Mouse (Mus musculus) intestine, postnatal 0 days (tissue): ENCODE results near the gene Olfr1350. TPM values are rescaled to one million over a fixed set of nuclear protein-coding genes. Genes with fewer than 3 reads are reported as not detected.

Source experiments
- ATAC-seq: fragments of 200-750 bp; cut with Nextera tagmentation; 2 replicates; pipeline ENCODE4 v1.8.0; 2017; ENCODE audit warnings: mild to moderate bottlenecking, moderate TSS enrichment, moderate library complexity
- H3K27ac ChIP-seq: fragments of 300-500 bp; sonication (generic); 2 replicates; pipeline ENCODE4 v1.5.1; 2014; ENCODE audit warnings: mild to moderate bottlenecking, low read depth, low read length, moderate library complexity
- H3K27me3 ChIP-seq: fragments of 300-500 bp; sonication (generic); replicated peaks from 2 replicates; pipeline ENCODE4 v1.6.1; 2014; ENCODE audit warnings: low read length, mixed read lengths; ENCODE audit not compliant: control insufficient read depth, insufficient read depth
- H3K36me3 ChIP-seq: fragments of 300-500 bp; sonication (generic); 2 replicates; pipeline ENCODE4 v1.6.1; 2014; ENCODE audit warnings: mild to moderate bottlenecking, moderate library complexity; ENCODE audit not compliant: control insufficient read depth, insufficient read depth
- H3K4me1 ChIP-seq: fragments of 300-500 bp; sonication (generic); replicated peaks from 2 replicates; pipeline ENCODE4 v1.6.1; 2014; ENCODE audit warnings: antibody characterized with exemption, low read length, mixed read lengths; ENCODE audit not compliant: control insufficient read depth, insufficient read depth
- H3K4me2 ChIP-seq: fragments of 300-500 bp; sonication (generic); replicated peaks from 2 replicates; pipeline ENCODE4 v1.6.1; 2014; ENCODE audit warnings: low read depth, mild to moderate bottlenecking, moderate library complexity
- H3K4me3 ChIP-seq: fragments of 300-500 bp; sonication (generic); 2 replicates; pipeline ENCODE4 v1.5.1; 2014; ENCODE audit warnings: low read depth, low read length
- H3K9ac ChIP-seq: fragments of 300-500 bp; sonication (generic); 2 replicates; pipeline ENCODE4 v1.6.1; 2014; ENCODE audit warnings: mild to moderate bottlenecking, low read depth, low read length
- H3K9me3 ChIP-seq: fragments of 300-500 bp; sonication (generic); 2 replicates; pipeline ENCODE4 v1.6.1; 2016; ENCODE audit warnings: mixed run types; ENCODE audit not compliant: control insufficient read depth
- CTCF ChIP-seq: sonication (generic); IDR thresholded peaks from 2 replicates; pipeline ENCODE4 v1.5.1; 2016; ENCODE audit warnings: low read depth, mild to moderate bottlenecking, control low read depth, antibody characterized with exemption, moderate library complexity
- WGBS: fragments of 180-500 bp; shearing (Covaris S2); extraction: QIAGEN DNeasy Blood & Tissue Kit; methylation state at CpG from one replicate; pipeline ENCODE4 v1.1.7; 2014; 5-methylcytosine and 5-hydroxymethylcytosine counted together
- polyA plus RNA-seq: library from polyadenylated mRNA; unstranded; fragments of >200 nt; fragmentation: Nextera tagmentation; extraction: Ambion mirVana; gene quantifications from 2 replicates; pipeline ENCODE4 v1.2.1, GENCODE M21; 2015

Olfr1350 gene
- polyA plus RNA-seq, 1 experiment from 2014 or later, result not detected

DNA sequence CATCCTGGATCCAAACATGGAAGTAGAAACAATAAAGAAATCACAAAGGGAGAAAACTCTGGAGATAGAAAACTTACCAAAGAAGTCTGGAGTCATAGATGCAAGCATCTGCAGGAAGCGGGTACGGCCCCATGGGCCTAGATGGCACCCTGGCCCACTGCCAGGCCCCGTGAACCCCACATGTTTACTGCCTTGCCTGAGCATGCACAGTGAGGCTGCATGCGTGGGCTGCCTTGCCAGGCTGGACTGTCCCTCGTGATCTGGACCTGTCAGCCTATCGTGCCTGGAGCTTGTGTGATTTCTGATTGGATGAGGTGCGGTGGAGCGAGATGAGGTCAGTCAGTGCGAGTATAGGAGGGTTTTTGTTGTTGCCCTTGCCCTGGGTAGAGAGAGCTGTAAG lies 38.7 kb downstream of the Olfr1350 start:
- WGBS, result 85% methylated on average over 9 of the region's 9 CpGs
- no peak for ATAC-seq
- Histone ChIP-seq H3K4me1 (no peaks in the 10 kb centered on the region), H3K4me3 (no peak overlapping the region), H3K4me2 (no peak overlapping the region), H3K36me3 (no peaks in the 10 kb centered on the region), H3K27me3 (no peaks in the 10 kb centered on the region), H3K27ac (no peak overlapping the region), H3K9ac (no peak overlapping the region), H3K9me3 (no peaks in the 10 kb centered on the region)
- no peak for TF ChIP-seq CTCF

Other genes starting within 250 kb of the Olfr1350 start
- gene Zfp583, start 233.6 kb upstream of the Olfr1350 start, polyA plus RNA-seq, result 1.2 and 1.7 TPM in 2 replicates
- 0.08 and 0.20 TPM in 2 replicates for gene Gm3854, start 221.1 kb upstream of the Olfr1350 start, polyA plus RNA-seq
- 0.82 and 1.1 TPM in 2 replicates for gene Zfp78, start 201.6 kb upstream of the Olfr1350 start, polyA plus RNA-seq
- 2.5 and 3.3 TPM in 2 replicates for gene Zfp28, start 181.5 kb upstream of the Olfr1350 start, polyA plus RNA-seq
- 0.04 and 0.14 TPM in 2 replicates for gene Smim17, start 166.1 kb upstream of the Olfr1350 start, polyA plus RNA-seq
- not detected in 2 replicates for gene Gm20715, start 154.6 kb upstream of the Olfr1350 start, polyA plus RNA-seq
- not detected in 2 replicates for gene Olfr1344, start 126.2 kb upstream of the Olfr1350 start, polyA plus RNA-seq
- gene Olfr1336, start 108.7 kb upstream of the Olfr1350 start, polyA plus RNA-seq, result not detected in 2 replicates
- gene Olfr1346, start 97.7 kb upstream of the Olfr1350 start, polyA plus RNA-seq, result not detected in 2 replicates
- not detected in 2 replicates for gene Olfr5, start 77.9 kb upstream of the Olfr1350 start, polyA plus RNA-seq
- gene Olfr1347, start 65.1 kb upstream of the Olfr1350 start, polyA plus RNA-seq, result not detected in 2 replicates
- not detected in 2 replicates for gene Olfr1348, start 56.1 kb upstream of the Olfr1350 start, polyA plus RNA-seq
- gene Olfr1349, start 41.9 kb upstream of the Olfr1350 start, polyA plus RNA-seq, result not detected in 2 replicates
- gene Zim1, start 131.6 kb downstream of the Olfr1350 start, polyA plus RNA-seq, result 0.71 and 0.73 TPM in 2 replicates
- gene Peg3, start 165.6 kb downstream of the Olfr1350 start, polyA plus RNA-seq, result 15.6 and 16.6 TPM in 2 replicates
- 0.68 and 0.71 TPM in 2 replicates for gene Usp29, start 165.7 kb downstream of the Olfr1350 start, polyA plus RNA-seq